Mouse (Mus musculus): Measurements from ENCODE around the gene Eea1.

Eea1 gene

DNA sequence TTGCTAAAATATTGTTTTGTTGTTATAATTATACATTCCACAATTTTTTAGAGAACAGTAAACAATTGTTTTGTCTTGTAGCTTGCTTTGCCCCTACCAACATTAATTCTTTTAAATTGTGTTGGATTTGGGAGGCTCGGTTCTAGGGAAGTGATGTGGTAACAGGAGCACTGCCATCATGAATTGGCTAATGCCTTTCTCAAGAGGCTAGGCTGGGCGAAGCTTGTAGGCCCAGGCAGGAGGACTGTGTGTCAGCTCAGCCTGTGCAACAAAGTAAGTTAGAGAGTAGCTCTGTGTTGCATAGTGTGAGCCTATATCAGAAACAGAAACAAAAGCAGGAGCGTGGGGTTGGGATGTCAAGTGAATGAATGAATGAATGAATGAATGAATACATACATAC is 9.0 kb downstream of the Eea1 start:
- DNase-seq (ENCODE audit: low read depth, low spot score), result no peak

DNA sequence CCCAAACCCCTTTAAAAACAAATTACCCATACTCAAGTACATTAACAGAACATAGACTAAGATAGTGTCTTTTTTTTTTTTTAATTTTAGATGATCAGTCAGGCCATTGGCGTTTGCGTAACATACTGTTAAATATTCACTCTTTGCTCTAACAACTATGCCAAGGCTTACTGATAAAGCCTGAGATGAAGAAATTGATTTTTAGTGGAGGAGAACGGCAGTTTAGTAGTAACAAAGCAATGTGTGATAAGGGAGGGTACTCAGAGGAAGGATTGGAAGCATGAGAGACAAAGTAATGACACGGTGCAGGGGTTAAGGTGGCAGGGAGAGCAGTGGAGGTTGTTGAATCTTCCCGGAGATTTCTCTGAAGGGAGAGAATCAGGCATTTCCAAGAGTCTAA is 9.7 kb downstream of the Eea1 start:
- no peak for DNase-seq (ENCODE audit: low read depth, low spot score)

- no peak for DNase-seq (ENCODE audit: low read depth, low spot score)
These were observed 10.3 kb downstream of the Eea1 start for GRCm38 (mm10) chr10:95950797-95951196.

GRCm38 (mm10) chr10:95951346-95951745 is 10.9 kb downstream of the Eea1 start:
- DNase-seq (ENCODE audit: low read depth, low spot score), result no peak

DNA sequence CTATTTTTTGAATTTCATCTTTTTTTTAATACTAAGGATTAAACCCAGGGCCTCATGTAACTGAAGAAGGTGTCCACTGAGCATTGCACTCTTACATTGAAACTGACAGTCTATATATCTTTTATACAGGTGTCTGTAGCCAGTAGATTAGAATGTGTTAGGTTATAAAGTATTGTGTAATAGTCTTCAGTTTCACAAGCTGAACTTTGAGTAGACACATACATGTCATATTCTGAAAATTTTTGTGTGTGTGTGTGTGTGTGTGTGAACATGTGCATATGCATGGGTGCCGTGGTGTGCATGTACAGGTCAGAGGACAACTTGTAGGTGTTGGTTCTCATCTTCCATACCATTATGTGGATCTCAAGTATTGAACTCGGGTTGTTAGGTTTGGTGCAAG is 16.2 kb downstream of the Eea1 start:
- DNase-seq (ENCODE audit: low read depth, low spot score), result no peak

GRCm38 (mm10) chr10:95957574-95957973 is 17.1 kb downstream of the Eea1 start:
- DNase-seq (ENCODE audit: low read depth, low spot score), result no peak

- DNase-seq (ENCODE audit: low read depth, low spot score), result no peak
These were observed 24.2 kb downstream of the Eea1 start for GRCm38 (mm10) chr10:95964679-95965078.

DNA sequence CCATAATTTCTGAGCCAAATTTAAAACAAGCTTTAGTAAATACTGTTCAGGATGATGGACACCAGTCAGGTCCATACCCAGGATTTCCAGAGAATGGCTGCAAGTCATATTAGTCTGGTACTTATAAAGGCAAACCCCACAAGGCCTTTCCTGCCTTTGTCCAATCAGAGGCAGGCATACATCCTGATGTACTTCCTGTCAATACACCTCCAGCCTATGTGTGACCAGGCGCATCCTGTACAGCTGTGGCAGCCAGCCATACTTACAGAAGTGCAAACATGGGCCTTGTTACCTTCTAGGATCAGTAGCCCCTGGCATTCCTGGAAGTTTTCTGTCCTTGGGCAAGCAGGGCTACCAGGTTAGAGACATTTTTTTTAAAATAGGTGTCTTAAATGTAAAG is 29.2 kb downstream of the Eea1 start:
- no peak for DNase-seq (ENCODE audit: low read depth, low spot score)

DNA sequence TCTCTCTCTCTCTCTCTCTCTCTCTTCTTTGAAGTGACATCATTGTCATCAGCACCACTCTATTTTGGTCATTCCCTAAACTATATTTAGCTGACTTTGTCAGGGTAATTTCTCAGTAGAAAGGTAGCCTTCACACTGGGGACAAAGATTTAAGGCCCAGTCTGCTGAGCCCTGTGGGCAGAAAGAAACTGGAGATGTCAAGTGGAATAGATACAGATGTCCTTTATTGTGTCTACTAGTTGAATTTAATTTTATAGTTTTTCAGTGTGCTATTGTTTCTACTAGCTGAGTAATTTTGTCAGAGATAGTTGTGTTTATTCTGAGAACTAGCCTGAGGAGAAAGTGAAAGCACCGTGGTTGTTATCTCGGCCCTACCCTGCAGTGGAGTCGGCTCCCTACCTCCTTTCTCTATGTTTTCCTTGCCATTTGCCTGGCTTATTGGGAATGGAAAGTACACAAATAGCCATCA is 30.3 kb downstream of the Eea1 start:
- no peak for DNase-seq (ENCODE audit: low read depth, low spot score)

DNA sequence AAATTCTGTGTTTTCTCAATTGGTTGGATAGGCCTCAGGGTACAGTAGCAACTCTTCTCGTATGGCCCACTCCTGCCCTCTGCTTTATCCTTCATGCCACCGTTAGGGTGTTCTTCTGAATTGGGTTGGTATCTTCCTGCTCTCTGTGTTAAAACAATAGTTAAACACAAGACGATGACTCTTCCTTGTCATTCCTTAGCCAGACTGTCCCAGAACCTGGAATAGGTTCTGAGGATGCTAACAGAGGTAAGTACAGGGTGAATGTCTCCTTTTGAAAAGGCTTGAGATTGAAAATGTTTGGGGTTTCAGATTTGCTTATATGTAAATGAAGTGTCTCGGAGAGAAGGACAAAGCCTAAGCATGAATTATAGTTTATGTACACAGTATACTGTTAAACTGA is 30.9 kb downstream of the Eea1 start:
- DNase-seq (ENCODE audit: low read depth, low spot score), result no peak

DNA sequence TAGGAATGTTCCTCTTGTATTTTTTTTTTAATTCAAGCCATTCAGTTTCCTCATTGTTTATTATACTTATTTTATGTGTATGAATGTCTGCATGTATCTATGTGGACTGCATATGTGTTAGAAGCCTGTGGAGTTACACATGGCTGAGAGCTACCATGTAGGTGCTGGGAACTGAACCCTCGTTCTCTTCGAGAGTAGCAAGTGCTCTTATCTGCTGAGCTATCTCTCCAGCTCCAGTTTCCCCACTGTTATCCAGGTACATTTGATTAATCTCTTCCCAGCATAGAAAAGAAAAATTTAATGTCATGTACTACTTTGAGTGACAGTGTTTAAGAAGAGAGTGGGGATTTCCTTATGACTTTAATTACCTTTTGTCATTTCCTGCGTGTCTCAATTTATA is 31.5 kb downstream of the Eea1 start:
- DNase-seq (ENCODE audit: low read depth, low spot score), result no peak

DNA sequence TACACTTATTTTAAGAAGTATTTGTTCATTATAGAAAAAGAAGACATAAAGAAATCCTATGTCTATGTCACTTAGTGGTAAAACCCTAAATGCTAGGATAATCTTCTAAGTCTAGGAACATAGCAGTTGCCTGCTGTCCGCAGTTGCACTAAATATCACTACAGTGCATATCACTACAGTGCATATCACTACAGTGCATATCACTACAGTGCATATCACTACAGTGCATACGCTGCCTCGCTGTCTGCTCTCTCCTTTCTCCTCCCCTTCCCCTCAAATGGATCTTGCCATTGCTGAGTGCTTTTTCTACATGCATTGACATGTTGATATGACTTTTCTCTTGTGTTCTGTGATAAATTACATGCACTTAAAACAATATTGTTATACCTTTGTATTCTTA is 34.0 kb downstream of the Eea1 start:
- no peak for DNase-seq (ENCODE audit: low read depth, low spot score)

- peak; percentile 5 for DNase-seq (ENCODE audit: low read depth, low spot score)
These were observed 36.3 kb downstream of the Eea1 start for GRCm38 (mm10) chr10:95976798-95977197.

- DNase-seq (ENCODE audit: low read depth, low spot score), result no peak
These were observed 49.3 kb downstream of the Eea1 start for GRCm38 (mm10) chr10:95989731-95990130.

- no peak for DNase-seq (ENCODE audit: low read depth, low spot score)
These were observed 50.7 kb downstream of the Eea1 start for GRCm38 (mm10) chr10:95991176-95991575.

DNA sequence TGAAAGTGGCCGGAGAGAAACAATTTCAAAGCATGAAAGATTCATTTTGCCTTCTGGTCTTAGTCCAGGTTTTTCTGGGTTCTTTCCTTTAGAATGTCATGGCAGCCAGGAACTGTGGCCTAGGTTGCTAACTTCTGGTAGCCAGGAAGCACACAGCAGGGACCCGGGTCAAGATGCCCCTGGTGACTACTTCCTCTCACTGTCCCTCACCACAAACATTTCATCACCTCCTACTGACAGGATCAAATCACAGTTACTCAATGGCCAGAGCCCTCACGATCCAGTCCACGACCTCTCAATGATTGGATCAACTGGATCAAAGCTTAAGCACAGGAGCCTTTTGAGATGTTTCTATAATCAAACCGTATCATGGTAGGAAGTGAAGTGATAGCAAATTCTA is 60.5 kb downstream of the Eea1 start:
- DNase-seq (ENCODE audit: low read depth, low spot score), result no peak

DNA sequence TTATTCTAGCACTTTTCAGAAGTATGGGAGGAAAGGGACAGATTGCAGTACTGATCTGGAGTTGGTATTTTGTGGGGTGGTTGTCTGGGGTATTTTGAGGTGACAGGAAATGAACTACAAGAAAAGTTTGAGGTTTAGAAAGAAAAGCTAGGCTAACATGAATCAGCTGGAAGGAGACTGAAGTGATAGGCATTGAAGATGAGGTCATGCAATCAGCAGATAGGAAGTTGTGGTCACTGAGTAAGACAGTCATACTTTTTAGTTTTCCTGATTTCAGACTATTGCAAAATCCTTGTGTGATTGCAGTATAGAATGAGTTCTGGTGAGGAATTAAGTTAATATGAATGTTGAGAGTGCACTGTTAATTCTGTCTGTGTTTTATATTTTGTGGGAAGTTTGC is 75.3 kb downstream of the Eea1 start:
- no peak for DNase-seq (ENCODE audit: low read depth, low spot score)

DNA sequence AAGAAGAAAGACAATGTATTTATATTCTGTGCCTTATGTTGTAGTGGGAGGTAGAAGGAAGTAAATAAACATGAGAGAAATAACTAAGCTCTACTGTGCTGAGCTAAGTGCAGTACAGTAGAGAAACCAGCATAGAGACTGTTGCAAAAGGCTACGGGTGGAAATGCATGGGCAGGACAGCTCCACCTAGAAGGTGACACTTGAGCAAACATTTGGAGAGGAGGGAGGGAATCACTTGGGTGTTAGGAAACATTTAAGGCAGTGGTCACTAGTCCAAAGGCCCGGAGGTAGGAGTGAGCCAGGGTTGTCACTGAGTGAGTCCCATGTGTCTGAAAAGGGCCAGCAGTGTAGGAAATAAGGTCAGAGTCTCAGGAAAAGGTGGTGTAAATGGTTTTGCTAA is 77.0 kb downstream of the Eea1 start:
- no peak for DNase-seq (ENCODE audit: low read depth, low spot score)

DNA sequence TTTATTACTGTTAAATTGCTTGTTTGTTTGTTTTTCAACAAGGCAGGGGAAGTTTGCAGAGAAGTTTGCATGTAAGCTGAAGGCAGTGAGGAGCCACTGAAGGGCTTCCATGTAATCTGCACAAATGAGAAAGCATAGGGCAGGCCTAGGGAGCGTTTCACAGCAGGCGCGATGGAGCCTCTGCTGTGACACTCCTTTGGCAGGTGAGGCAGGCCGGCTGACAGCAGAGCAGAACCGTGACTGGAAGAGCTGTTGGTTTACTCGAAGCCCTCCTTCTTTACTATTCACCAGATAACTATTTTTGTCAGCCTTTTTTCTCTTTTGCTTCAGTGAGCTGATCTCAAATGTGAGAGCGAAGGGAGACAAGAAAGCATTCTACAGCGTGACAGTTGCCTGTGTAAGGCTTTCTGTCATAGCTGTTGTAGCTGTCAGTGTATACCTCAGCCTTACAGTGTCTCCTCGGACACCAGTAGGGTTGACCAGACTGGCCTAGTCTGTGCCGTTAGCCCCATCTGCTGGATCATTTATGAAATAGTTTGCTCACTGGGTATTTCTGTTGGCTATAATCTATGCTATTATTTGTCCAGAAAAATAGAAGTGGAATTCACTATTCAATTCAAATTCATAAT is 93.0 kb downstream of the Eea1 start:
- peak; percentile 5 for DNase-seq (ENCODE audit: low read depth, low spot score)

- no peak for DNase-seq (ENCODE audit: low read depth, low spot score)
These were observed 93.7 kb downstream of the Eea1 start for GRCm38 (mm10) chr10:96034106-96034505.

DNA sequence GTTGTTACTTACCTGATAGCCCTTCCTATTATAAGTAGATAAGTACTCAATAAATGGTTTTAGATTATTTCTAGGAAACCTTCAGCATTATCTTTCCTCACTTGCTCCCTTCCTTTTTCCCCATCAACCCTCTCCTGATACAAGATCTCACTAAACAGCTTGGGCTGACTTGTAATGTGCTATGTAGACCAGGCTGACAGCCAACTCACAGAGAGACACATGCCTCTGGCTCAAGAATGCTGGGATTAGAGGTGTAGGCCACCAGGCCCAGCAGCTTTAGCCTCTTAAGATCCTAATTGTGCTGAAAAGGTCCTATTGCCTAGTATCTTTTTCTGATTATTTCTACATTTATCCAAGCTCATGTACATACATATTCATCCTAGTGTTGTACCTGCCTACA is 95.5 kb downstream of the Eea1 start:
- no peak for DNase-seq (ENCODE audit: low read depth, low spot score)

- no peak for DNase-seq (ENCODE audit: low read depth, low spot score)
These were observed 103.8 kb downstream of the Eea1 start for GRCm38 (mm10) chr10:96044216-96044615.

- no peak for DNase-seq (ENCODE audit: low read depth, low spot score)
These were observed 107.6 kb downstream of the Eea1 start for GRCm38 (mm10) chr10:96047960-96048536.

- DNase-seq (ENCODE audit: low read depth, low spot score), result no peak
These were observed 108.1 kb downstream of the Eea1 start for GRCm38 (mm10) chr10:96048550-96048949.

Data from WW6 (cell line).